Mouse (Mus musculus) kidney, embryonic 15.5 days (tissue): Measurements from ENCODE around the gene Mab21l2. TPM values are rescaled to one million over a fixed set of nuclear protein-coding genes. Genes with fewer than 3 reads are reported as not detected.

Experiments
- ATAC-seq: fragments of 200-750 bp; cut with Nextera tagmentation; replicated peaks from 2 replicates; pipeline ENCODE4 v1.8.0; 2017; ENCODE audit warnings: moderate TSS enrichment; ENCODE audit not compliant: low FRiP score
- H3K27ac ChIP-seq: fragments of 300-500 bp; sonication (generic); 2 replicates; pipeline ENCODE4 v1.5.1; 2015; ENCODE audit warnings: mild to moderate bottlenecking, inconsistent platforms
- H3K27me3 ChIP-seq: fragments of 300-500 bp; sonication (generic); 2 replicates; pipeline ENCODE4 v1.6.1; 2015; ENCODE audit warnings: inconsistent platforms
- H3K36me3 ChIP-seq: fragments of 300-500 bp; sonication (generic); 2 replicates; pipeline ENCODE4 v1.6.1; 2015; ENCODE audit warnings: inconsistent platforms
- H3K4me1 ChIP-seq: fragments of 300-500 bp; sonication (generic); 2 replicates; pipeline ENCODE4 v1.6.1; 2015; ENCODE audit warnings: inconsistent platforms
- H3K4me2 ChIP-seq: fragments of 300-500 bp; sonication (generic); 2 replicates; pipeline ENCODE4 v1.6.1; 2015; ENCODE audit warnings: moderate library complexity, mild to moderate bottlenecking, inconsistent platforms
- H3K4me3 ChIP-seq: fragments of 300-500 bp; sonication (generic); replicated peaks from 2 replicates; pipeline ENCODE4 v1.5.1; 2015; ENCODE audit warnings: mild to moderate bottlenecking, inconsistent platforms
- H3K9ac ChIP-seq: fragments of 300-500 bp; sonication (generic); 2 replicates; pipeline ENCODE4 v1.6.1; 2015; ENCODE audit warnings: mild to moderate bottlenecking, inconsistent platforms
- H3K9me3 ChIP-seq: fragments of 300-500 bp; sonication (generic); replicated peaks from 2 replicates; pipeline ENCODE4 v1.6.1; 2016; ENCODE audit warnings: inconsistent platforms
- WGBS: fragments of 180-500 bp; shearing (Covaris S2); methylation state at CpG from one replicate; pipeline ENCODE4 v1.1.7; 2015; ENCODE audit warnings: mixed read lengths; 5-methylcytosine and 5-hydroxymethylcytosine counted together
- polyA plus RNA-seq: library from polyadenylated mRNA; unstranded; fragments of >200 nt; fragmentation: Nextera tagmentation; extraction: Ambion mirVana; gene quantifications from 2 replicates; pipeline ENCODE4 v1.2.1, GENCODE M21; 2015

Mab21l2 gene
- polyA plus RNA-seq, 1 experiment from 2014 or later: 2.6 TPM

- H3K9ac ChIP-seq: no peak overlapping the region
- no peak overlapping the region for H3K4me3 ChIP-seq
- H3K27ac ChIP-seq: no peak overlapping the region
- H3K9me3 ChIP-seq: no peaks in the 10 kb centered on the region
- no peak overlapping the region for H3K4me2 ChIP-seq
- no peaks in the 10 kb centered on the region for H3K36me3 ChIP-seq
- peaks cover 13% of the 10 kb centered on the region for H3K4me1 ChIP-seq
- ATAC-seq: no peak
- peaks cover 27% of the 10 kb centered on the region for H3K27me3 ChIP-seq
- 89% methylated on average over 1 of the region's 1 CpGs for WGBS
These were observed 11.7 kb downstream of the Mab21l2 start for GRCm38 (mm10) chr3:86536751-86537150.

- Histone ChIP-seq H3K4me1 (no peaks in the 10 kb centered on the region), H3K27ac (no peak overlapping the region), H3K9me3 (no peaks in the 10 kb centered on the region), H3K36me3 (no peaks in the 10 kb centered on the region), H3K4me2 (no peak overlapping the region), H3K4me3 (no peak overlapping the region), H3K27me3 (no peaks in the 10 kb centered on the region), H3K9ac (no peak overlapping the region)
- WGBS: 74% methylated on average over 16 of the region's 16 CpGs
- no peak for ATAC-seq
These were observed 16.7 kb downstream of the Mab21l2 start for GRCm38 (mm10) chr3:86531531-86532269.

GRCm38 (mm10) chr3:86522880-86523505 lies 25.4 kb downstream of the Mab21l2 start:
- Histone ChIP-seq H3K27me3 (no peaks in the 10 kb centered on the region), H3K36me3 (no peaks in the 10 kb centered on the region), H3K9ac (no peak overlapping the region), H3K4me1 (no peaks in the 10 kb centered on the region), H3K9me3 (no peaks in the 10 kb centered on the region), H3K4me3 (no peak overlapping the region), H3K4me2 (no peak overlapping the region), H3K27ac (no peak overlapping the region)
- 95% methylated on average over 3 of the region's 3 CpGs for WGBS
- no peak for ATAC-seq

DNA sequence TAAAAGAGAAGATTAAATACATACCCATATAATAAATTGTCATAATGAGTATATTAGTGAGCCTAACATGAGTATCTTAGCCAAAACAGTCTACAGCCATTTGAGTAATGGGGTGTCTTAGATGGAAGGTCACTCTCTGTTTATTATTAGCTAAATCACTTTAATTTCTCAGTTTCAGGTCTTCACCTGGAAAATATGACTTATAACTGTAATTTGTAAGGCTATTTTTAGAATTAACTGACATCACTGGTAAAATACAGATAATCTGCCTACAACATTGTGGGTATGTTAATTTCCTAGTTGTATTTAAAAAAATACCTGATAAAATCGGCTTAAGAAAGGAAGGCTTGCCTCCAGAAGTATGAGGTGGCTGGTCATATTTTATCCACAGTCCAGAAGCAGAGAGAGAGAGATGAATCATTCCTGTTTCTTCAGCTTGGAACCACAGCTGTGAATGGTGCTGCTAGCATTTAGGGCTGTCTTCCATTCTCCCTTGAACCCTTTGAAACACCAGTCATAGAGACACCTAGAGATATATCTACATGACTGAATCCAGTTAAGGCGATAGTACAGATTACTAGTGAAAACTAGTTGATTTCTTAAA lies 29.8 kb downstream of the Mab21l2 start:
- Histone ChIP-seq H3K27me3 (no peaks in the 10 kb centered on the region), H3K4me1 (no peaks in the 10 kb centered on the region), H3K27ac (no peak overlapping the region), H3K4me3 (no peak overlapping the region), H3K36me3 (no peaks in the 10 kb centered on the region), H3K9me3 (no peaks in the 10 kb centered on the region), H3K9ac (no peak overlapping the region), H3K4me2 (no peak overlapping the region)
- WGBS: 79% methylated on average over 2 of the region's 2 CpGs
- no peak for ATAC-seq

DNA sequence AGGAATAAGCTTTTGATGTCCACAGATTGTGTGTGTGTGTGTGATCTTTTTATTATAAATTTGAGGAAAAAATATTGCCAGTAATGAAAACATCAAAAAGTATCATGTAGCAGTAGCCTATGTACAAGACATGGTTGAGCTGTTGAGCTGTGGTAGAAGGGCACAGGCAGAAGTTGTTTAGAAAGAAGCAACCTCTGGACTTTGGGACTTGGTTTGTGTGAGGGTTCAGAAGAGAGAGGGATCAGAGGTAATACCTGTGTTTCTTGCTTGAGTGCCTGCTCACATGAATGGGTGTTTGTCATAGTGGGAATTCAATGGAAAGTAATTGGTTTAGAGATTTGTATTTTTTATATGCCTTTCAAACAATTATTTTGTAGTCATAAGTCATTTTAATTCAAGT lies 47.8 kb downstream of the Mab21l2 start:
- H3K4me3 ChIP-seq: no peak overlapping the region
- H3K27ac ChIP-seq: no peak overlapping the region
- no peaks in the 10 kb centered on the region for H3K9me3 ChIP-seq
- H3K4me2 ChIP-seq: no peak overlapping the region
- no peaks in the 10 kb centered on the region for H3K36me3 ChIP-seq
- H3K9ac ChIP-seq: no peak overlapping the region
- no peaks in the 10 kb centered on the region for H3K27me3 ChIP-seq
- H3K4me1 ChIP-seq: no peaks in the 10 kb centered on the region
- ATAC-seq: no peak
